ENCODE assay signal across 10 mouse cellular contexts in genomic region chr17:66444059-66444700, GRCm38 (mm10). TPM values are rescaled to one million over a fixed set of nuclear protein-coding genes. Genes with fewer than 3 reads are reported as not detected.
DNase-seq lines count a peak whose midpoint lies in the region; ATAC-seq lines count a peak whose summit lies in the region.
"Had no signal": no experiment of that assay in that cellular context is flagged by ENCODE, and none has a peak within 500 bp of the region (broad histone marks: within the 10 kb centered on the region; RNA-seq: fewer than 3 reads in every experiment).

No protein-coding gene starts in this region.

- no peak overlapping the region for H3K4me3 ChIP-seq in forebrain, embryonic 15.5 days
- H3K4me3 ChIP-seq in midbrain, embryonic 10.5 days, result peak overlapping the region; percentile 29

- H3K36me3 ChIP-seq in forebrain, embryonic 15.5 days, result no peaks in the 10 kb centered on the region
- peaks cover 4% of the 10 kb centered on the region for H3K36me3 ChIP-seq in midbrain, embryonic 10.5 days

- no peaks in the 10 kb centered on the region for H3K27me3 ChIP-seq in forebrain, embryonic 15.5 days
- H3K27me3 ChIP-seq in midbrain, embryonic 10.5 days (ENCODE audit: low read depth, poor library complexity, severe bottlenecking), result no peaks in the 10 kb centered on the region

- peaks cover 54% of the 10 kb centered on the region for H3K4me1 ChIP-seq in forebrain, embryonic 15.5 days
- H3K4me1 ChIP-seq in midbrain, embryonic 10.5 days, result peaks cover 91% of the 10 kb centered on the region

- no peak overlapping the region for H3K9ac ChIP-seq in forebrain, embryonic 15.5 days (replicated peaks)

- H3K9me3 ChIP-seq in forebrain, embryonic 15.5 days, result no peaks in the 10 kb centered on the region
- no peaks in the 10 kb centered on the region for H3K9me3 ChIP-seq in midbrain, embryonic 10.5 days (replicated peaks)

- whole genome bisulfite sequencing in forebrain, embryonic 15.5 days, result 27% methylated on average over 9 of the region's 9 CpGs
- WGBS in midbrain, embryonic 10.5 days, result 40% methylated on average over 9 of the region's 9 CpGs

- peak overlapping the region; percentile 19; the same call in 1 of the 2 replicates for H3K4me2 ChIP-seq in forebrain, embryonic 15.5 days (replicated peaks)

- H3K27ac ChIP-seq in forebrain, embryonic 15.5 days (replicated peaks), result peak overlapping the region; percentile 51
- H3K27ac ChIP-seq in midbrain, embryonic 10.5 days (replicated peaks), result peak overlapping the region; percentile 98

- peak; percentile 59 for DNase-seq in cerebellum, adult 11-12 months
- peak; percentile 64 to 69 for DNase-seq in cerebellum, postnatal 10 days
- peak; percentile 62 for DNase-seq in midbrain, embryonic 10.5 days (ENCODE audit: low spot score)
- DNase-seq in testis, postnatal 10 days (ENCODE audit: low spot score), result no peak
- DNase-seq in adrenal gland, postnatal 4 days (ENCODE audit: low spot score in 2 of 2), result no peak
- DNase-seq: heart, postnatal 4 days had no signal

- no peak for ATAC-seq in cerebellum, adult (ENCODE audit: insufficient number of reproducible peaks, low FRiP score, low TSS enrichment)
- peak; percentile 24; the same call in 1 of the 2 replicates for ATAC-seq in forebrain, embryonic 15.5 days (replicated peaks)
- no peak for ATAC-seq in frontal cortex, adult (ENCODE audit: low TSS enrichment)

RNA-seq across cellular contexts. Expression of gene Mtcl1, which starts 5.4 kb away (rescaled TPM):
- polyA plus RNA-seq in forebrain, embryonic 15.5 days (2015; fragmentation: Nextera tagmentation; extraction: Ambion mirVana), result 33.5 and 35.5 TPM in 2 replicates
- polyA plus RNA-seq in midbrain, embryonic 10.5 days (2016; fragmentation: Nextera tagmentation; extraction: Ambion mirVana), result 45.9 and 65.2 TPM in 2 replicates
- total RNA-seq in adrenal gland, postnatal 4 days (2021), result 10 to 100 TPM; 20.5 to 21.7 TPM
- total RNA-seq: megakaryocyte progenitor cell, adult 5-6 weeks had no signal

Comparison
In these comparisons a context has a peak if more than half of its experiments do, and no peak if none do; other contexts are left out.
1. DNase-seq: peak in cerebellum, adult 11-12 months (single experiment), cerebellum, postnatal 10 days (2 of 2) and midbrain, embryonic 10.5 days (single experiment); none in testis, postnatal 10 days (single experiment) and adrenal gland, postnatal 4 days (0 of 2).